Mouse (Mus musculus) adrenal gland, postnatal 25 days (tissue): ENCODE measurements at regions not wholly inside any gene's neighbourhood (a gene's known extent, or its start where the extent isn't known, plus 50 kb on each side); places are given as distances from the start of the nearest gene placed in this dataset.

Experiments used
- DNase-seq: peaks from one replicate; pipeline ENCODE4 v3.0.0; 2021; ENCODE audit warnings: mixed read lengths

DNA sequence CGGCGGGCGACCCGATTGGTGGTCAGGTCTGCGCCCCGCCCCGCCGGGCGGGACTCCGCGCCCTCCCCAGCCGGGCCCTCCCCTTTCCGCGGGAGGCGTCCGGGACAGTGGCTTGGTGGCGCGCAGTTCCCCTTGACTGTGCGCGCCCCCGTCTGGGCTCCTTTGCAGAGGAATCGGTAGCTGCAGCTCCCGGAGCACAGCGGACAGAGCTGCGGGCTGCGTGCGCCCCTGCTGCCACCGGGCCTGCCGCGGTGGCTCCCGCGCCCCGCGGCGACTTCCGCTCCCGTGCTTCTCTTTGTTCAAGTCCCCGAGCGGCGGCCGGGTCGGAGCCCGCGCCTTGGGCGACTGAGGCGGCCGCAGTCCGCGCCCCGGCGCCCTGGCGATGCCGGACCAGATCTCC, 566.6 kb upstream of the Gm21863 start:
- peak; percentile 41 for DNase-seq
